In genomic region chr6:117253586-117254330, GRCm38 (mm10) we compare ENCODE assay signal across 16 mouse cellular contexts.
DNase-seq lines count a peak whose midpoint lies in the region; ATAC-seq and TF ChIP-seq lines count a peak whose summit lies in the region.
"Had no signal": no experiment of that assay in that cellular context is flagged by ENCODE, and none has a peak within 500 bp of the region (broad histone marks: within the 10 kb centered on the region; RNA-seq: fewer than 3 reads in every experiment).

No protein-coding gene starts in this region.

- no peak for ATAC-seq in heart, embryonic 13.5 days (ENCODE audit: extremely low read depth, insufficient number of reproducible peaks, low FRiP score, low TSS enrichment)
- peak; percentile 69 for ATAC-seq in forebrain, embryonic 11.5 days (replicated peaks; ENCODE audit: low FRiP score)
- peak; percentile 80 for ATAC-seq in hindbrain, postnatal 0 days
- no peak for ATAC-seq in intestine, postnatal 0 days

- TF ChIP-seq CTCF in hindbrain, postnatal 0 days (IDR thresholded peaks at IDR 0.05; ENCODE audit: low read depth) = no peak
- TF ChIP-seq CTCF in intestine, postnatal 0 days (IDR thresholded peaks at IDR 0.05; ENCODE audit: low read depth) = no peak

- H3K27me3 ChIP-seq in heart, embryonic 13.5 days (replicated peaks) = no peaks in the 10 kb centered on the region
- no peaks in the 10 kb centered on the region for H3K27me3 ChIP-seq in forebrain, embryonic 11.5 days (ENCODE audit: control insufficient read depth, insufficient read depth, low read length)
- no peaks in the 10 kb centered on the region for H3K27me3 ChIP-seq in hindbrain, postnatal 0 days (ENCODE audit: insufficient read depth, low read length)
- no peaks in the 10 kb centered on the region for H3K27me3 ChIP-seq in intestine, postnatal 0 days (replicated peaks; ENCODE audit: control insufficient read depth, insufficient read depth, low read length)
- H3K27me3 ChIP-seq: liver, embryonic 13.5 days had no signal

- no peak overlapping the region for H3K9ac ChIP-seq in heart, embryonic 13.5 days
- no peak overlapping the region for H3K9ac ChIP-seq in forebrain, embryonic 11.5 days (ENCODE audit: low read length)
- H3K9ac ChIP-seq in hindbrain, postnatal 0 days (replicated peaks; ENCODE audit: low read length) = no peak overlapping the region
- no peak overlapping the region for H3K9ac ChIP-seq in intestine, postnatal 0 days (ENCODE audit: low read depth, low read length)
- H3K9ac ChIP-seq: liver, embryonic 13.5 days had no signal

- peaks cover 69% of the 10 kb centered on the region for H3K4me1 ChIP-seq in heart, embryonic 13.5 days
- no peaks in the 10 kb centered on the region for H3K4me1 ChIP-seq in forebrain, embryonic 11.5 days (replicated peaks; ENCODE audit: control insufficient read depth, insufficient read depth, low read length)
- no peaks in the 10 kb centered on the region for H3K4me1 ChIP-seq in hindbrain, postnatal 0 days (ENCODE audit: insufficient read depth, low read length)
- no peaks in the 10 kb centered on the region for H3K4me1 ChIP-seq in intestine, postnatal 0 days (replicated peaks; ENCODE audit: control insufficient read depth, insufficient read depth, low read length)
- H3K4me1 ChIP-seq: liver, embryonic 13.5 days had no signal

- no peak overlapping the region for H3K4me3 ChIP-seq in heart, embryonic 13.5 days
- no peak overlapping the region for H3K4me3 ChIP-seq in forebrain, embryonic 11.5 days (ENCODE audit: low read depth, low read length)
- H3K4me3 ChIP-seq in hindbrain, postnatal 0 days (ENCODE audit: low read length) = no peak overlapping the region
- no peak overlapping the region for H3K4me3 ChIP-seq in intestine, postnatal 0 days (ENCODE audit: low read depth, low read length)
- H3K4me3 ChIP-seq: gastrocnemius, adult 2 months; liver, embryonic 13.5 days had no signal

- H3K36me3 ChIP-seq in heart, embryonic 13.5 days = no peaks in the 10 kb centered on the region
- H3K36me3 ChIP-seq in forebrain, embryonic 11.5 days (ENCODE audit: control insufficient read depth, insufficient read depth, low read length) = no peaks in the 10 kb centered on the region
- H3K36me3 ChIP-seq in hindbrain, postnatal 0 days (ENCODE audit: insufficient read depth, low read length) = no peaks in the 10 kb centered on the region
- H3K36me3 ChIP-seq in intestine, postnatal 0 days (ENCODE audit: control insufficient read depth, insufficient read depth) = no peaks in the 10 kb centered on the region
- H3K36me3 ChIP-seq: liver, embryonic 13.5 days had no signal

- WGBS in heart, embryonic 13.5 days = 59% methylated on average over 16 of the region's 16 CpGs
- WGBS in forebrain, embryonic 11.5 days = 19% methylated on average over 16 of the region's 16 CpGs
- WGBS in hindbrain, postnatal 0 days = 26% methylated on average over 16 of the region's 16 CpGs
- WGBS in intestine, postnatal 0 days = 63% methylated on average over 16 of the region's 16 CpGs

- H3K9me3 ChIP-seq in heart, embryonic 13.5 days = no peaks in the 10 kb centered on the region
- no peaks in the 10 kb centered on the region for H3K9me3 ChIP-seq in forebrain, embryonic 11.5 days (ENCODE audit: control insufficient read depth, low read length)
- H3K9me3 ChIP-seq in hindbrain, postnatal 0 days (ENCODE audit: low read length) = no peaks in the 10 kb centered on the region
- H3K9me3 ChIP-seq in intestine, postnatal 0 days (ENCODE audit: control insufficient read depth) = no peaks in the 10 kb centered on the region
- H3K9me3 ChIP-seq: liver, embryonic 13.5 days had no signal

- no peak for DNase-seq in heart, adult 8-10 months (ENCODE audit: low spot score)
- no peak for DNase-seq in forebrain, embryonic 11.5 days (ENCODE audit: low spot score)
- peak; percentile 65 for DNase-seq in hindbrain, postnatal 0 days (ENCODE audit: low spot score)
- DNase-seq in retina, embryonic 14.5 days (ENCODE audit: low spot score) = peak; percentile 60
- DNase-seq in adrenal gland, adult 2 months = no peak
- DNase-seq: adrenal gland, adult 8-10 months; cerebellum, adult 8-10 months; gastrocnemius, adult 2 months; heart, postnatal 4 days; kidney, adult 9 months; liver, embryonic 13.5 days; thymus, postnatal 4 days had no signal

- peak overlapping the region; percentile 59; the same call in 1 of the 2 replicates for H3K27ac ChIP-seq in heart, embryonic 13.5 days (replicated peaks)
- H3K27ac ChIP-seq in forebrain, embryonic 11.5 days (ENCODE audit: low read depth, low read length) = no peak overlapping the region
- H3K27ac ChIP-seq in hindbrain, postnatal 0 days = peak overlapping the region; percentile 29; the same call in 1 of the 2 replicates
- H3K27ac ChIP-seq in intestine, postnatal 0 days (ENCODE audit: low read depth, low read length) = no peak overlapping the region
- H3K27ac ChIP-seq: gastrocnemius, adult 2 months; liver, embryonic 13.5 days; stomach, postnatal 0 days had no signal

- no peak overlapping the region for H3K4me2 ChIP-seq in heart, embryonic 13.5 days
- H3K4me2 ChIP-seq in forebrain, embryonic 11.5 days (ENCODE audit: low read depth, low read length, severe bottlenecking) = no peak overlapping the region
- no peak overlapping the region for H3K4me2 ChIP-seq in hindbrain, postnatal 0 days (ENCODE audit: low read depth, low read length)
- no peak overlapping the region for H3K4me2 ChIP-seq in intestine, postnatal 0 days (replicated peaks; ENCODE audit: low read depth)
- H3K4me2 ChIP-seq: heart, embryonic 11.5 days; liver, embryonic 13.5 days had no signal

Comparison
In these comparisons a context has a peak if more than half of its experiments do, and no peak if none do; other contexts are left out.
1. ATAC-seq: peak in forebrain, embryonic 11.5 days (single experiment) and hindbrain, postnatal 0 days (single experiment); none in heart, embryonic 13.5 days (single experiment) and intestine, postnatal 0 days (single experiment).
2. H3K27ac ChIP-seq: peak in heart, embryonic 13.5 days (single experiment) and hindbrain, postnatal 0 days (single experiment); none in forebrain, embryonic 11.5 days (single experiment) and intestine, postnatal 0 days (single experiment).
3. DNase-seq: peak in hindbrain, postnatal 0 days (single experiment) and retina, embryonic 14.5 days (single experiment); none in heart, adult 8-10 months (single experiment), forebrain, embryonic 11.5 days (single experiment) and adrenal gland, adult 2 months (single experiment).